Mouse (Mus musculus) spleen, postnatal 10 days (tissue): ENCODE results near the gene Stxbp2.

ENCODE experiments used
- DNase-seq, 2 experiments: peaks; one replicate each; pipeline ENCODE4 v3.0.0; 2021 to 2022; ENCODE audit warnings: low spot score in 2 of 2

Stxbp2 gene

DNA sequence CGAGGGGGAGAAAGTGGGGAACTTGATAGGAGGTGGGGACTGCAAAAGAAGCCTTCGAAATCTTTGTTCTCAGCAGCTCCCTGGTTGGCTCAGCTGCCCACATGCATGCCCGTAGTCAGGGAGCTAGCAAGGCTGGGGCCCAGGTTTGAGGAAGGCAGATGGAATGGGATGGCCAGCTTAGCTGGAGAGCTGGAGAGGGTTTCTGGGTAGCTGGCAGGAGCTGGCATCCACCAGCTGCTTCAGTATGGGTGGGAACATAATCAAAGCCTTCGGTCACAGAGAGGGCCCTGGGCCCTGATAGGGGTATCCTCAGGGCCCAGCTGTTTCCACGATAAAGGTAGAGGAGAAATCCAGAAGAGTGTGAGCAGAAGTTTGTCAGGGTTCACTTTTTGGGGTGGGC is 51.7 kb downstream of the Stxbp2 start:
- no peak for DNase-seq

- DNase-seq = no peak
Observed at GRCm38 (mm10) chr8:3683408-3684176, 52.8 kb downstream of the Stxbp2 start.

DNA sequence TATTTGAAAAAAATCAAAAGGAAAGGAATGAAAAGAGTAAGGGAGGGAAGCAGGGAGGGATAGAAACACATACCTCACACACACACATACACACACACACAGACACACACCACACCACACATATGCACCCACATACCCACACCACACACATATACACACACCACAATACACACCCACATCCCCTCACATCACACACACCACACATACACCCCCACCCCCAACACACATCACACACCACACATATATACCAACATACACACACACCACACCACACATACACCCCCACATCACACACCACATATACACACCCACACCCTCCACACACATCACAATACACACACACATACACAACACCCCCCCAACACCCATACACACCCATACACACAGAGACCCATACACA is 53.8 kb downstream of the Stxbp2 start:
- DNase-seq = no peak

- no peak for DNase-seq
Observed at GRCm38 (mm10) chr8:3685422-3685821, 54.7 kb downstream of the Stxbp2 start.

GRCm38 (mm10) chr8:3687537-3687936 is 56.8 kb downstream of the Stxbp2 start:
- DNase-seq = no peak

GRCm38 (mm10) chr8:3690774-3691173 is 60.0 kb downstream of the Stxbp2 start:
- DNase-seq = no peak
